Mouse (Mus musculus) megakaryocyte, embryonic 14.5 days (primary cell): ENCODE results near the gene Dixdc1.

Source experiments
- FLI1 ChIP-seq: IDR thresholded peaks from 2 replicates; pipeline ENCODE4 v1.6.1; 2012; ENCODE audit warnings: low read length, inconsistent platforms, mixed read lengths
- GATA1 ChIP-seq: IDR thresholded peaks from 3 replicates; pipeline ENCODE4 v1.6.1; 2012; ENCODE audit warnings: mixed read lengths, low read length, inconsistent platforms, borderline replicate concordance

DNA sequence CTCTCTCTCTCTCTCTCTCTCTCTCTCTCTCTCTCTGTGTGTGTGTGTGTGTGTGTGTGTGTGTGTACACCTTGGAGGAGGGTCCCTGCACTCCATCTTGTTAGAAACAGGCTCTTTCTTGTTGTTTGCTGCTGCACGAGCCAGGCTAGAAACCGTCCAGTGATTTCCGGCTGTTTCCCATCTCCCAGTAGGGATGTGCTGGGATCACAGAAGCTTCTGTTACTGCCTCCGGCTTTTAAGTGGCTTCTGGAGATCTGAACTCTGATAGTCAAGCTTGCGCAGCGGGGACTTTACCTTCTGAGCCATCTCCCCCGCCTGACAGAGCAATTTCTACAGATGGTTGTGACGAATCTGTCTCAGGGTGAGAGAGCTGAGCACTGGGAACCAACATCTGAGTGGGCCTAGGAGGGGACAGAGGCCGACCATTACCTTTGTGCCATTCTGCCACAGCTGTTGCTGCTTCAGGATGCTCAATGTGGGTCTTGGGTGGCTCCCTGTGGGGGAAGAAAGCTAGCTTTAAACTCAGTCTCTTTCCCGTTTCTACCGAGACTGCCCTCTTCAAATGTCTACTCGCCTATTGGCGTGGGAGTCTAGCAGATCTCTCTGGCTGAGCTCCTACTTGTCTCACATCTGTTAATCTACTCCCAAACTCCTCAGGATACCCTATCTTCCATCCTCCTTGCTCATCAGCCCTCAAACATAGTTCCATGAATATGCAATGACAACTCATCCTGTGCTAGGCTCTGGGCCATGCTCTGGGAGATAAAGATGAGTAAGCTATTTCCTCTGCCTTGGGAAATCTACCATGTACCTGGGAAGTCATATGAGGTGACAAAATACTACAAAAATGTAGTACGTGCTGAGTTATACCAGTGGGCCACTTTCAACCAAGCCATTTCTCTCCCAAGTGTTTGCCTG lies 1.8 kb upstream of the Dixdc1 start:
- TF ChIP-seq GATA1 (no peak), FLI1 (no peak)
